Mouse (Mus musculus) gastrocnemius, adult 18-20 months (tissue): Measurements from ENCODE around the gene Car6. TPM values are rescaled to one million over a fixed set of nuclear protein-coding genes. Genes with fewer than 3 reads are reported as not detected.
A peak's percentile ranks its signal among the peaks of the same experiment; 100 is the strongest.

Experiments used
- DNase-seq: peaks from one replicate; pipeline ENCODE4 v3.0.0; 2021; ENCODE audit warnings: low spot score
- total RNA-seq, 2 experiments: library from RNA; stranded (reverse); gene quantifications; 2 replicates each; pipeline ENCODE4 v1.2.3; 2021

The Car6 gene
- total RNA-seq, 2 experiments from 2014 or later: not detected

GRCm38 (mm10) chr4:150229747-150230390 is 28.7 kb upstream of the Car6 start:
- no peak for DNase-seq

GRCm38 (mm10) chr4:150228581-150229348 is 27.6 kb upstream of the Car6 start:
- DNase-seq: no peak

GRCm38 (mm10) chr4:150226818-150227688 is 25.9 kb upstream of the Car6 start:
- peak; percentile 82 for DNase-seq

- no peak for DNase-seq
These were observed 24.6 kb upstream of the Car6 start for GRCm38 (mm10) chr4:150225700-150226099.

- no peak for DNase-seq
These were observed 22.7 kb upstream of the Car6 start for GRCm38 (mm10) chr4:150223830-150224229.

- no peak for DNase-seq
These were observed 20.0 kb upstream of the Car6 start for GRCm38 (mm10) chr4:150221017-150221640.

- peak; percentile 46 for DNase-seq
These were observed 19.5 kb upstream of the Car6 start for GRCm38 (mm10) chr4:150220584-150220983.

- DNase-seq: peak; percentile 50
These were observed 18.6 kb upstream of the Car6 start for GRCm38 (mm10) chr4:150219501-150220292.

- DNase-seq: no peak
These were observed 16.8 kb upstream of the Car6 start for GRCm38 (mm10) chr4:150217935-150218334.

- no peak for DNase-seq
These were observed 16.0 kb upstream of the Car6 start for GRCm38 (mm10) chr4:150217042-150217554.

- DNase-seq: no peak
These were observed 15.3 kb upstream of the Car6 start for GRCm38 (mm10) chr4:150216423-150216822.

GRCm38 (mm10) chr4:150213910-150214309 is 12.8 kb upstream of the Car6 start:
- DNase-seq: no peak

GRCm38 (mm10) chr4:150212553-150212971 is 11.4 kb upstream of the Car6 start:
- peak; percentile 33 for DNase-seq

GRCm38 (mm10) chr4:150211930-150212552 is 10.9 kb upstream of the Car6 start:
- DNase-seq: no peak

GRCm38 (mm10) chr4:150210306-150210705 is 9.2 kb upstream of the Car6 start:
- no peak for DNase-seq

GRCm38 (mm10) chr4:150209751-150210150 is 8.6 kb upstream of the Car6 start:
- DNase-seq: no peak

- DNase-seq: no peak
These were observed 3.7 kb upstream of the Car6 start for GRCm38 (mm10) chr4:150204877-150205276.

- DNase-seq: no peak
These were observed 1.6 kb upstream of the Car6 start for GRCm38 (mm10) chr4:150202702-150203101.

GRCm38 (mm10) chr4:150198268-150198667 is 2.9 kb downstream of the Car6 start:
- no peak for DNase-seq

GRCm38 (mm10) chr4:150193915-150194314 is 7.2 kb downstream of the Car6 start:
- peak; percentile 20 for DNase-seq
